Mouse (Mus musculus) retina, embryonic 14.5 days (tissue): ENCODE data around the gene Coro2b.

ENCODE experiments used
- DNase-seq: peaks from one replicate; pipeline ENCODE4 v3.0.0-alpha.2; 2015; ENCODE audit warnings: low spot score

The Coro2b gene

DNA sequence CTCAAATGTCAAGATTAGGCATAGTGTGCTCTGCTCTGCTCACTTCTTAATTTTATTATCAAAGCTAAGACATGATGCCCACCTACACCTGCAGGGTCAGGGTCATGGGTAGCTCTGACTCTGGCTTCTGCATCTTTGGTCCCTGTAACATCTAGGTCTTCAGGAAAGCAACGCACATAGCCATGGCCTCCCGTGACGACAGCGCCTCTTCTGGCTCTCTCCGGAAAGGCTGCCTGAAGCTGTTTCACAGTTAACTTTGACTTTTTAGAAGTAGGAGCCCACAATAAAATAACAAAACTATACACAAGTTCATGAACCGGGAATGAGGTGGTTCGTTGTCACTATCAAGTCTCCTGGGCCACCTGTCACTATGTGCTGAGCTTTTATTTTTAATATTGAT is 99.4 kb downstream of the Coro2b start:
- no peak for DNase-seq

DNA sequence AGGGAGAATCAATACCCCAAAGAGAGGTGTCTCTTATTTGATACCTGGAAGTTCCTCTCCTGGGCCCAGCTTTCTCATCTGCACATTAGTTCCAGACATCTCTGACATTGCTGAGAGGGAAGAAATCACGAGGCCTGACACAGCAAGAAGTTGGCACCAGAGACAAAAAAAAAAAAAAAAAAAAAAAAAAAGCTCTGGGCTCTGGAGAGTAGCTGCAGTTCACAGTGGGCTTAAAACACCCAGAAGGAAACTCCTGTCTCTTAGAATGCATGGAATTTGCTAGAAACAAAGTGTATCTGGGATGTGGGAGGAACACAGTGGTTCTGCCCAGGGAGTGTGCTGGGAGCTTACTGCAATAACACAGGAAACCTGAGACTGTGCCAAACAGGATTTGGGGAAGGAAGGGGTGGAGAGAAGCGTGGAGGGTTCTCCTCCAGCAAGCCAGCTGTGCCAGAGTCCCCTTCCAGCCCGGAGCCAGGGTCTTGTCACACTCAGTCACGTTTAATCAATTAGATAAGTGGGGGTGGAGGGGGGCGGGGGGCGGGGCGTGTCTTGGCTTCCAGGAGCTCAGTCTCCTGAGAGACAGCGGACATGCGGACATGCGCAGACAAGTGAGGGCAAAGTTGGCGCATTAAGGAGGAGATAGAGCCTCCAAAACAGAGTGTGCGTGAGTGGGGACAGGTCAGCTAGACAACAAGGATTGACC is 101.1 kb downstream of the Coro2b start:
- peak; percentile 75 for DNase-seq

DNA sequence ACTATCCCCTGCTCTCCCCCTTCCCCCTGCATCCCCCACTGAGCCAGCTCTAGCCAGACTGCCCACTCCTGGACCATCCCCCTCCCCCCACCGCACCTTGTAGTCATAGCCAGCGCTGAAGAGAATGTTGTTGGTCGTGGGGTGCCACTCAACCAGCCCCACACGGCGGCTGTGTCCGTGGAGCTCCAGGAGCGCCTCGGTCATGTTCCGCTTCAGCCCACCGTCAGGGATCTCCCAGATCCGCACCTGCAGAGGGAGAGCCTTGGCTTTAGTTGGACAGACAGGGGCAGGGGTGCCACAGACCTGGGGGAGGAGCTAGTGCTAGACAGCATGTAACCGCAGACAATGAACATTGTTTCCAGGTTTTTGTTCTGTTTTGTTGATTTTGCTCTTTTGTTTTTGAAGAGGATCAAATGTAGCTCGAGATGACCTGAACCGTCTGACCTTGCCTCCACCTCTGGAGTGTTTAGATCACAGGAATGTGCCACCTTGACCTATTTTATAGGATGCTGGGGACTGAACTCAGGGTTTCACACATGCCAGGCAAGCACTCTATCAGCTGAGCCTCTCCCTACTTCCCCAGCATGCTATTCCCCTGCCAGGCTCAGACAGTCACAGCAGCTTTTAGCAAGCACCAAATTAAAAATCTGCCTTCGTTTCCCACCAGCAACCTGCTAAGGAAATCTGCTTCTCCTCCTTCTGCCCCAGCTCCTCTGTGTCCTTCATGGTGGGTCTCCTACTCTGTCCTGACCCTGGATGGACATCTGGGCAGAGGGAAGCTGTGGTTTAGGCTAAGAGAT is 104.4 kb downstream of the Coro2b start:
- DNase-seq: no peak

DNA sequence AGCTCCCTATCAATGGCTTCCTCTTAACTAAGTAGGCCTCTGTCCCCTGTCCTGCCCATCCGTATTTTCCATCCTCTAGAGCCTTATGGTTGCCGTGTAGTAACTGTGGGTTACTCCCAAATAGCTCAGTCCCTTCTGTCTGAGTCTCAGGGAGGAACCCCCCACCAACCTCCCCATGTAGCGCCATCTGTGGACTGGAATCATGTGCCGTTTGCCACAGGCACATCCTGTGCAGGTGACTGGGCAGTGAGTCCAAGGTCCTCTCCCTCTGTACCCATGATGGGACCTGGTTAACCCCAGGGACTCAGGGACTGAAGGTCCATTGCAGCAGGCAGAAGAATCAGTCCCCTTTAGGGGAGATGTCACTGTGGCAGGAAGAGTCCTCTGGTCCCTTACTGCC is 106.1 kb downstream of the Coro2b start:
- no peak for DNase-seq

DNA sequence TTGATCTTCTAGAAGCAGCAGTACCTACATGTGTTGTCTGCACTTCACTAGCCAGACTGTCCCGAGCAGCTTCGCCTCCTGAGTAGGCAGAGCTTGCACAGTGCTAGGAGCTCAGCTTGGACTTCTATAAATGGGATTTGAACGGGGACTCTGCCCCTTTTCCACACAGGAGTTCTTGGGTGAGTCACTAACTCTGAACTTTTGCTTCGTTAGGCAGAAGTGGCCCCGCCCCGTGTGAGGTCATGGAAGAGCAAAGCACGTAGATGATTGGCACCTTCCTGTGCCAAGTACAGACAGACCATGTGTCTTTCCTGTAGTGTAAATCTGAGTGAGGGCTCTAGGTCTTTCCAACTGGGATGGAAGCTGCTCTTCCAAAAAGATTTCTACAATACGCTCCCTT is 109.8 kb downstream of the Coro2b start:
- no peak for DNase-seq

DNA sequence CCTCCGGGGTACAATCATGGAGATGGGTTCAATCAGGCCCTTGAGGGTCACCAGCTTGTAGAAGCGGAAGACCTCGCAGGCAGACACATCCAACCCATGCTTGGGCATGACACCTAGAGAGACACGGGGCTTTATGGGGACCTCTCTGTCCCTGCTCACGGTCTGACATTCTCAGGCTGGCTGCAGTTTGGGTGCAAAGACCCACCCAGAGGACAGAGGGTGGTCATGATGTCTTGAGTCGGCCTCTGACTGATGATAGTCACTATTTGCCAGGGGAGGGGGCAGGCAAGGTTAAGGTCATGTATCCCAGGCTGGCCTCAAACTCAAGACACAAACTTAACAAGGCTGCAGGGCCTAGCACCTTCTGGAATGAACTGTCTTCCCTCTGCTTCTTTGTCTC is 110.3 kb downstream of the Coro2b start:
- DNase-seq: no peak

DNA sequence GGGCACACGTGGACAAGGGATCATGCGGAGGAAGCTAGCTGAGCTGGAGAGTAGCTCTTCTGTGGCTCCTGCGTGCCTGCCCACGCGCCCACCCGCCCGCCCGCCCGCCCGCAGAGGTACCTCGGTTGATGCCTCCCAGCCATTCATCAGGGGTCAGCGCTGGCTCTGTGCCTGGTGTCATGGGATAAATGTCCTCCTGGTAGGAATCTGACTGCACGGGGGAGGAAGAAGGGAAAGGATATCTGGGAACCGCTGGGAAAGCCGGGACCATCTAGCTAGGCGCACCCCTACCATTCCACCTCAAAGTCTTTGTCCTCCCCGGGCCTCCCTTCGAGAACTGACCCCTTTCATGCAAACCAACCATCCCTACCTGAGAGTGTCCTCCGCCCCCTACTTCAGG is 110.8 kb downstream of the Coro2b start:
- no peak for DNase-seq

DNA sequence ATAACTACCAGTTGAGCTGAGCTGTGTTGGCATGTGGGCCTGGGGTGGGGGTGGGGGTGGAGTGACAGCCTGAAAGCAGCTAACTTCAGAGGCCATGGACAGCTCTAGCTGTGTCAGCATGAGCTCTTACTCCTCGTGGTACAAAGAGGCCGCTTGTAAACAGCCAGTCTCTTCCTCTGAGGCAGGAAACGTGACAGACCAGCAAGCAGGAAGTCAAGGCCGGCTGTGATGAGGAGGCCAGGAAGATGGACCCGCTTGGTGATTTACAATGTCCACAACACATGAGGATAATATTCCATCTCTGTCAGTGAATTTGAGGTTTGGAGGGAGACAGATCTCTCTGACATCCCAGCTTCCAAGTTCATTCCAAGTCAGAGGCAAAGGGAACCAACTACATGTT is 111.6 kb downstream of the Coro2b start:
- no peak for DNase-seq

DNA sequence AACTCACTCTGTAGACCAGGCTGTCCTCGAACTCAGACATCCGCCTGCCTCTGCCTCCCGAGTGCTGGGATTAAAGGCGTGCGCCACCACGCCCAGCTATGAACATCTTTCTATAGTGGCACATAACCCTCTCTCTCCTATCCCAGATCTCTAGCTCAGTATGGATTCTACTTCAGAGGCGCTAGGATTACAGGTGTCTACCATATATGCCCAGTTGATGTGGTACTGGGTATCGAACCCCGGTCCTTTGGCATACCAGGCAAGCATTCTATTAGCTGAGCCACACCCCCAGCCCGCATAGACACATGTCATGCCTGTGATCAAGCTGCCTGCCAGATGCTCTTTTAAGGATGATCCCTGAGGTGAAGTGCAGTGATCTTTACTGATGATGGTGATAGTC is 113.0 kb downstream of the Coro2b start:
- DNase-seq: no peak

DNA sequence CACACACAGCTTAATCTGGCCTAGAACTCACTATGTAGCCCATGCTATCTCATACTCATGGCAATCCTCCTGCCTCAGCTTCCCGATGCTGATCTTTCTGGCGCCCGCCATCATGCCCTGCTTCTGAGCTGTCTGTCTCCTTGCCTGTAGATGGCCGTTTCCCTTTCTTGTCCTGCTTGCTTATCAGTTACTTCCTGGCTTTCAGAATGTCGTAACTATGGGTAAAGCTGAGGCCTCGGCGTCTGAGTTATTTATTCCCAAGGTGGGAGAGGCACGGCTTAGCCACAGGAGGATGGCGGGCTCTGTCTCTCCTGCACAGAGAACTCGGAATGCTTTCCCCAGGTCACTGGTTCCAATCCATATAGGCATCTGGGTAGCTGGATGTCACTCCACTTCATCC is 113.9 kb downstream of the Coro2b start:
- DNase-seq: no peak

DNA sequence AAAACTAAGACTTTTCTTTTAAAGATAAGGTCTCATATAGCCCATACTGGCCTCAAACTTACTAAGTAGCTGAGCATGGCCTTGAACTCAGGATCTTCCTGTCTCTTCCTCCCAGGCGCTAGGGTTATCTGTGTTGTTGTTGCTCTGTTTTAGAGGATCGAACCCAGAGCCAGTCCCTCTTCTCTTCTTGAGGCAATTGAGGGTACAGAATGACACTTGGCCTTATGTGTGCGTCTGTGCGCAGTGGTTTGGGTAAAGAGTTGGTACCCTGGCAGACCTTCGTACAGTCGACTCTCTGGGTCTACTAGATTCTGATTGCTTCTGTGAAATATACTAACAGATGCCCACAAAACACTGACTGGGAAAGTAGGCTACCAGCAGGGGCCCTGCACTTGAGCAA is 114.9 kb downstream of the Coro2b start:
- no peak for DNase-seq

DNA sequence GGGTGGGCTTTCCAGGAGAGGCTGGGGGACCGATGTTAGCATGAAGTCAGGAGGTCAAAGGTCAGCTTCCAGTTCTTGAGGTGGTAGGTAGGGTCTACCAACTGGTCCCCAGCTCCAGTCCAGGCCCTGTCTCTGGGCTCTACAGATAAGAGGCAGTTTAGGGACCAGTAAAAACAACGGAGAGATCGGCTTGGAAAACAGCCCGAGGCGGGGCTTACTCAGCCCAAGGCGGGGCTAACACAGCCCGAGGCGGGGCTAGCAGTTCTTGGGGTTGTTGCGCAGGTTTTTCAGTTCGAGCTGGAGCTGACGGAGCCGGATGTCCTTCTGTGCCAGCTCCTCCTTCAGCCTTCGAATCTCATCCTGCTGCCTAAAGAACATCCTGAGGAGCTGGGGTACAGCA is 115.8 kb downstream of the Coro2b start:
- DNase-seq: no peak

DNA sequence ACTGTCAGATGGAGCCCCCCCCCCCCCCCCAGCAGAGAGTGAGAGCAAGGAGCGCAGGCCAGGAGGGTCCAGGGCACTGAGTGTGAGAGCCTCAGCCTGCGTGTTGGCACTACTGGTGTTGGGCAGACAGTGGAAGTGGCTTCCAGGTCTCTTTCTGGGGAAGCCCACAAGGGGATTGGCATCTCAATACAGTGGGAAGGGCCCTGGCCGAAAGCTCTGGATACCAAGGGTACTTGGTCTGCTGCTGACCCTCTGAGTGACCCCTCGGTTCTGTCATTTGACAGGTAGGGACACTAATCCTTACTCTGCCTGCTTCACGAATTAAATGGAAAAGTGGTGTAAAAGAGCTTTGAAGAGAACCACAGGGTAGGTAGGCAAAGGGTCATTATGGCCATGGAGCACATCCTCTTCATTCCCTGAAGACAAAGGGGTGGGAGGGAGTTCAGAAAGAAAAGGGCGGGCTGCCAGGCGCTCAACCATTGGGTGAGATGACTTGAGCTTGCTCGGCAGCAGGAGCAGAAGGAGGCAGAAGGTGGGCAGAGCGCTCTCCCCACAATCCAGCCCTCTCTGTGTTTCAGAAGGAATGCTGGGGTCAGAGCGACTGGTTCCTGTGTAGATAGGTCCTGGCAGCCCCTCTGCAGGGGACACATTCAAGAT is 116.5 kb downstream of the Coro2b start:
- DNase-seq: no peak

DNA sequence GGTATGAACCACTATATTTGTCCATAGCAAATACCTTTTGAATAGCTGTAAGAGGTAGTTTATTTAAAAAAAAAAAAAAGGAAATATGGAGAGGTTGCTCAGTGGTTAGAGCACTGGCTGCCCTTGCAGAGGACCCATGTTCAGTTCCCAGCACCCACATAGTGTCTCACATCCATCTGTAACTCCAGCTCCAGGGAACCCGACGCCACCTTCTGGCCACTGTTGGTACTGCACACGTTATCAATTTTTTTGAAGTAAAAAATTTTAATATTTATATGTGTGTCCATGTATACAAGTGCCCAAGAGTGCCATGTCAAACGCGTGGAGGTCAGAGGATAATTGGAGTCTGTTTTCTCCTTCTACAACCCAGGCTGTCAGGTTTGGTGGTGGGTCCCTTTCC is 118.1 kb downstream of the Coro2b start:
- no peak for DNase-seq

DNA sequence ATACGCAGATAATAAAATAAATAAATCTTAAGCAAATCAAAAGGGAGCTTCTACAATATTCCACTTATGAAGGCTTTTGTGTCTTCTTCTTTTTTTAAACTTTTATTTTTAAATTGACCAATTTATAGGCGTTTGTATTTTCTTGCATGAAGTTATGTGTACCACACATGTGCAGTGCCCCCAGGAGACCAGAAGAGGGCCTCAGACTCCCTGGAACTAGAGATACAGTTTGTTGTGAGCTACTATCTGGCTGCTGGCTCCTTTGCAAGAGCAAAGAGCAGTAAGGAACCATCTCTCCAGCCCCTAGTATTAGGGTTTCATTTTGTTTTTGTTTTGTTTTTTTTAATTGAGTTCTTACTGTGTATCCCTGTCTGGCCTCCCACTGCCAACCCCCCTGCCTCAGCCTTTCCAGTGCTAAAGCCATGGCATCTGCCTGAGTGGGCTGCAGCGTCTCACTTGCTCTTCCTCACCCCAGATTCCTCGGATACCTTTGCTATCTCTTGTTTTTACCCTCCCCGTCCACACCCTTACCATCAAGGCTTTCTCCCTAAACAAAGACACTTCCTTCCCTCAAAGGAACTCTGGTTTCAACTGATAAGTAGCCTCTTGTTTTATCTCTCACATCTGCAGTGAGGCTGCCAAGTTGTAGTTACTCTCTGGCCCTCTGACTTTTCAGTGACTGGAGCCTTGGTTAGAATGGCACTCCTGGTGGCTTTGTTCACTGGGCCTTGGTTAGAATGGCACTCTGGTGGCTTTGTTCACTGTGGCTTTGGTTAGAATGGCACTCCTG is 129.3 kb downstream of the Coro2b start:
- DNase-seq: no peak

DNA sequence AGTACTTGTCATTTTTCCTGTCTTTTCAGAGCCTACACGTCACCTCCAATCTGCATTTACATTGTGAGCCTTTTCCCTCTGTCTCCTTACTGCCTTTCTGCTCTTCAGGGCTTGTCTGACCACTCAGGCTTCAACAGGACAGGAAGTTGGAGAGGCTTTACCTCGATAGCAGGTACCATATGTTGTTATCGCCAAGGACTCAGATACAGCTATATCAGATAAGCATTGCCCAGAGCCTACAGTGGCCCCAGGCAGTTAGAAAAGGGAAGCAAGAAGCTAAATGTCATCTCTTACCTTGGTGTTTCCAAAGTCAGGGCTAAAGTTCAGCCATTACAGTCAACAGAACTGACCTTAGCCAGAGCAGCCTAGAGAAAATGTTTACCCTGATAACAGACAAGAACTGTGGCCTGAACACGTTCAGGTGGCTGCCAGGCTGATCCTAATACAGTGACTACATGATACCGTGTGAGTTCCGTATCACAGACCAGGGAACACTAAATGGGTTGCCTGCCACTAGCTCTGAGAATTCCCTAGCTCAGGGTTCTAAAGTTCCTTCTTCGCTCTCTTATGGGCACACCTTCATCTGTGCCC is 130.3 kb downstream of the Coro2b start:
- no peak for DNase-seq

DNA sequence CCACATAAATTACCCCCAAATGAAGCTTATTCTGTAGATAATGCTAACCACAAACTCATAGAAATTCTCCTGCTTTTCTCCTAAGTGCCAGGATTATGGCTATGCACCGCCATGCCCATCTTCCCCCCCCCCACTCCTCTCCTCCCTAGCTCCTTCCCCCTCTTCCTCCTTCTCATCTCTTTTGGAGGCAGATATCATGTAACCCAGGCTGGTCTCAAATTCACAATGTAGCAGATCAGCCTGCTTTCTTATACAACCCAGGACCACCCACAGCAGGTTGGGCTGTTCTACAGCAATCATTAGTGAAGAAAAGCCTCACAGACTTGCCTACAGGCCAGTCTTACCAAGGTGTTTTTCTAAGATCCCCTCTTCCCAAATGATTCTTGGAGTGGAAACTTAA is 135.3 kb downstream of the Coro2b start:
- DNase-seq: no peak

DNA sequence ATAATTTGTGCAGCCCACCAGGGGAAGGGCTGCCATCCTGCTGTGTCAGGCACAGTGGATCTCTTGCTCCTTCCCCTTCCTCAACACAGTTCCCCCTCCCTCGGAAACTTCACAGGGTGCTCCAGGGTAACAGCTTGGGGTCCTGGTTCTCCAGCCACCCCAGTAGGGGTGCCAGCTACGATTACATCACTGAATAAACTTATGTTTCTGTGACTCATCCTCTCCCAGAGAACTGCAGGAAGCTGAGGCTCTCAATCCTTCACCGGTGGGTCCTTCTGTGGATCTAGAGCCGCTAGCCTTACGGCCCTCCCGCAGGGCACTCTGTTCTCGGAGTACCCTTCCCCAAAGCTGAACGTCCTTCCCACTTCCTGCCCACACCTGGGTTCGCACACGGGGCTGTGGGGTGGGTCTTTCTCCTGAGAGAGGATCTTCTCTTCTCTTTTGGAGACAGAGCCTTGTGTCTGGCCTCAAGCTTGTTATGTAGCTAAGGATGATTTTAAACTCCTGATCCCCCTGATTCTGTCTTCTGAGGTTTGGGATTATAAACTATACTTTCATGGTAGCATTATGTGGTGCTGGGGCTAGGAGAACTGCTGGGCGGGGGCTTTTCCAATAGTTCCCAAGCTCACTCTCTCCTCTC is 136.2 kb downstream of the Coro2b start:
- no peak for DNase-seq

DNA sequence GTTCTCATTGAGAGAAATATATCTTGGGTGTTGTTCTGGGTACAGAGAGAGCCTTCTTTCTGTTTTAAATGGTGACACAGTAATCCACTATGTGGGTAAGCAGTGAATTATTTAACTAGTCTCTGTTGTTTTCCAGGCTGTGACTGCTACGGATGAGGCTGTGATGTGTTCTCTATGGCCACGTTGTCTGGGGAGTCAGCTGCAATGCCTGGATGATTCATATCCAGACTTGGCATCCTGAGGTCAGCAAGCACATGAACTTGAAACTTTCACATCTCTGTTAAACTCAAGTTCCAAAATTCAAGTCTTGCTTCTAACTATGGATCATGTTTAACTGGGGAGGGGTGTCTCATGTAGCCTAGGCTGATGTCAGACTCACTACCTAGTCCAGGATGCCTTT is 142.7 kb downstream of the Coro2b start:
- no peak for DNase-seq

DNA sequence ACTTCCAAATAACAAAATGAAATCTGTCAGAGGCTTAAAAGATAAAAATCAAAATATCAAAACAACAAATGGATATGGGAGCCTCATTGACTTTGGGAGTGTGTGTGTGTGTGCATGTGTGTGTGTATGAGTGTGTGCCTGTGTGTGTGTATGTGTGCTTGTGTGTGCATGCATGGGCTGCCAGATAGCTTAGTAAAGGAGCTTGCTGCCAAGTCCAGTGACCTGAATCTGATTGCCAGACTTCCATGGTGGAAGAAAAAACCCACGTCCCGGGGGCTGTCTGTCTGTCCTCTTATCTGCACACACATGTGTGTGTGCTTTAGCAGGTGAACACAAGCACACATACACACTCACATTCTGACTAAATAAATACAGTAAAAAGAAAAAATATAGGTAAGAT is 143.3 kb downstream of the Coro2b start:
- no peak for DNase-seq

DNA sequence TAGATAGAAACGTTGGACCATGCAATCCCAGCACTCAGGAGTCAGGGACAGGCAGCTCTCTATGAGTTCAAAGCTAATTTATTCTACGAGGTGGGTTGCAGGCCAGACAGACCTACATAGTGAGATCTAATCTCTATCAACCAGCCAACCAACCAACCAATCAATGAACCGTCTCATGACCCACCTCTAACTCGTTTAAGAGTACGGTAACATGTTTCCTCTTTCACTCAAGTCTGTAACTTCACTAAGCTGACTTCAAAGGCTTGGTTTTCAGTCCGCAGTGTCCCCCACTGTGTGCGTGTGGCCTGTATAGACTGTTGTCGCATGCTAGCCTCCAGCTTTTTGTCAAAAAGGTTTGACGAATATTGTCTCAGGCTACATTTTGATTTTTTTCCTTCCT is 147.1 kb downstream of the Coro2b start:
- DNase-seq: no peak
